In genomic region chr3:94814663-94815062, GRCm38 (mm10) we compare ENCODE assay signal across 23 mouse cellular contexts. TPM values are rescaled to one million over a fixed set of nuclear protein-coding genes. Genes with fewer than 3 reads are reported as not detected.
DNase-seq lines count a peak whose midpoint lies in the region; ATAC-seq and TF ChIP-seq lines count a peak whose summit lies in the region.
"Had no signal": no experiment of that assay in that cellular context is flagged by ENCODE, and none has a peak within 500 bp of the region (broad histone marks: within the 10 kb centered on the region; RNA-seq: fewer than 3 reads in every experiment).

No protein-coding gene starts in this region.

- TF ChIP-seq EP300 in heart, adult 2 months (IDR thresholded peaks at IDR 0.05; ENCODE audit: insufficient read depth, low read depth, low read length) = no peak

- no peaks in the 10 kb centered on the region for H3K36me3 ChIP-seq in heart, adult 2 months (ENCODE audit: control insufficient read depth, insufficient read depth, low read length)
- H3K36me3 ChIP-seq: embryonic facial prominence, embryonic 10.5 days; embryonic facial prominence, embryonic 12.5 days; forebrain, embryonic 15.5 days; G1E had no signal

- TF ChIP-seq POLR2A in heart, adult 2 months (IDR thresholded peaks at IDR 0.05; ENCODE audit: insufficient read depth, low read depth, low read length) = no peak

- WGBS in heart, adult 2 months = 77% methylated on average over 4 of the region's 4 CpGs

- no peaks in the 10 kb centered on the region for H3K27me3 ChIP-seq in heart, adult 2 months (ENCODE audit: control insufficient read depth, insufficient read depth, low read length)
- H3K27me3 ChIP-seq: CH12.LX; embryonic facial prominence, embryonic 12.5 days; forebrain, embryonic 13.5 days; forebrain, embryonic 15.5 days had no signal

- no peak for TF ChIP-seq CTCF in heart, adult 2 months (IDR thresholded peaks at IDR 0.05)

- H3K4me1 ChIP-seq in heart, adult 2 months (ENCODE audit: control insufficient read depth, insufficient read depth, low read length) = no peaks in the 10 kb centered on the region
- H3K4me1 ChIP-seq: embryonic facial prominence, embryonic 12.5 days; forebrain, embryonic 13.5 days; forebrain, embryonic 15.5 days had no signal

- no peaks in the 10 kb centered on the region for H3K79me2 ChIP-seq in heart, adult 2 months (replicated peaks; ENCODE audit: control insufficient read depth, insufficient read depth, low read length)

- intact Hi-C loops in heart, adult 2 months (cut with DNase I) = loop anchor here (5.0 kb wide), 1 partner anchor 88 kb away; no protein-coding TSS in a partner anchor

- ATAC-seq in granulocyte monocyte progenitor cell, adult 5-6 weeks (replicated peaks; ENCODE audit: poor library complexity, severe bottlenecking) = peak; percentile 59
- ATAC-seq in megakaryocyte progenitor cell, adult 5-6 weeks (replicated peaks; ENCODE audit: poor library complexity) = 0 out of 2 replicates have a peak, but pooled peaks have one; percentile 11
- ATAC-seq: activated CD4-positive, CD25-positive, alpha-beta regulatory T cell, adult 4 months; CD4-positive, CD25-positive, alpha-beta regulatory T cell, adult 4 months; forebrain, embryonic 13.5 days; forebrain, embryonic 15.5 days; forebrain, postnatal 0 days; Patski had no signal

- H3K9ac ChIP-seq in heart, adult 2 months (ENCODE audit: low read depth, low read length) = no peak overlapping the region
- H3K9ac ChIP-seq: embryonic facial prominence, embryonic 12.5 days; forebrain, embryonic 13.5 days; forebrain, embryonic 15.5 days; forebrain, postnatal 0 days had no signal

- H3K27ac ChIP-seq in heart, adult 2 months = no peak overlapping the region
- H3K27ac ChIP-seq: embryonic facial prominence, embryonic 10.5 days; embryonic facial prominence, embryonic 12.5 days; forebrain, embryonic 13.5 days; forebrain, embryonic 15.5 days had no signal

- H3K4me3 ChIP-seq in heart, adult 2 months = no peak overlapping the region
- H3K4me3 ChIP-seq: embryonic facial prominence, embryonic 10.5 days; embryonic facial prominence, embryonic 12.5 days; forebrain, embryonic 13.5 days; forebrain, embryonic 15.5 days had no signal

- peak; percentile 79 for DNase-seq in heart, adult 11 months
- DNase-seq in heart, adult 2 months = no peak
- no peak for DNase-seq in cerebellum, postnatal 36 days
- DNase-seq: adrenal gland, adult 8-10 months; adrenal gland, postnatal 14 days; adrenal gland, postnatal 36 days; B cell, adult 2 months; cerebellum, adult 18-20 months; cerebellum, adult 8-10 months; cerebellum, adult 9-11 months; cerebellum, postnatal 14 days; forebrain, postnatal 0 days had no signal

RNA-seq across cellular contexts. Expression of gene Pogz, which starts 22.7 kb away (rescaled TPM):
- total RNA-seq in heart, adult 2 months (2021) = 10 to 100 TPM; 17.3 TPM
- 13.7 and 16.4 TPM in 2 replicates for polyA plus RNA-seq in heart, adult 2 months (2012; rRNA removed)
- total RNA-seq in granulocyte monocyte progenitor cell, adult 5-6 weeks (2014; fragmentation: Nextera tagmentation) = 31.7 and 38.0 TPM in 2 replicates
- 13.0 and 20.9 TPM in 2 replicates for total RNA-seq in granulocyte monocyte progenitor cell, adult 5-6 weeks (2017)
- 31.3 and 35.8 TPM in 2 replicates for total RNA-seq in megakaryocyte progenitor cell, adult 5-6 weeks (2015)
- total RNA-seq in megakaryocyte progenitor cell, adult 5-6 weeks (2017) = 13.5 and 15.3 TPM in 2 replicates

RNA-seq across cellular contexts. Expression of gene Cgn, which starts 28.4 kb away (rescaled TPM):
- total RNA-seq in heart, adult 2 months (2021) = under 1 TPM; 0.25 to 0.50 TPM
- polyA plus RNA-seq in heart, adult 2 months (2012; rRNA removed) = 0.26 and 0.43 TPM in 2 replicates
- total RNA-seq in granulocyte monocyte progenitor cell, adult 5-6 weeks (2014; fragmentation: Nextera tagmentation) = 0.17 TPM in 1 of 2 replicates, not detected in the other
- not detected in 2 replicates for total RNA-seq in granulocyte monocyte progenitor cell, adult 5-6 weeks (2017)
- total RNA-seq in megakaryocyte progenitor cell, adult 5-6 weeks (2015) = not detected in 2 replicates
- total RNA-seq in megakaryocyte progenitor cell, adult 5-6 weeks (2017) = not detected in 2 replicates
- polyA plus RNA-seq: activated CD4-positive, CD25-positive, alpha-beta regulatory T cell, adult 4 months had no signal
